Mouse (Mus musculus) layer of hippocampus, postnatal 25 days (tissue): ENCODE results near the gene Hhex. TPM values are rescaled to one million over a fixed set of nuclear protein-coding genes. Genes with fewer than 3 reads are reported as not detected.

Experiments used
- DNase-seq, 2 experiments: peaks; one replicate each; pipeline ENCODE4 v3.0.0; 2022; ENCODE audit warnings: mixed read lengths in 2 of 2, low spot score in 1 of 2; ENCODE audit errors: extremely low spot score in 1 of 2
- total RNA-seq, 2 experiments: library from RNA; stranded (reverse); gene quantifications; 2 replicates each; pipeline ENCODE4 v1.2.3; 2021

The Hhex gene
- total RNA-seq, result 1 to 10 TPM; 2.3 to 2.4 TPM

DNA sequence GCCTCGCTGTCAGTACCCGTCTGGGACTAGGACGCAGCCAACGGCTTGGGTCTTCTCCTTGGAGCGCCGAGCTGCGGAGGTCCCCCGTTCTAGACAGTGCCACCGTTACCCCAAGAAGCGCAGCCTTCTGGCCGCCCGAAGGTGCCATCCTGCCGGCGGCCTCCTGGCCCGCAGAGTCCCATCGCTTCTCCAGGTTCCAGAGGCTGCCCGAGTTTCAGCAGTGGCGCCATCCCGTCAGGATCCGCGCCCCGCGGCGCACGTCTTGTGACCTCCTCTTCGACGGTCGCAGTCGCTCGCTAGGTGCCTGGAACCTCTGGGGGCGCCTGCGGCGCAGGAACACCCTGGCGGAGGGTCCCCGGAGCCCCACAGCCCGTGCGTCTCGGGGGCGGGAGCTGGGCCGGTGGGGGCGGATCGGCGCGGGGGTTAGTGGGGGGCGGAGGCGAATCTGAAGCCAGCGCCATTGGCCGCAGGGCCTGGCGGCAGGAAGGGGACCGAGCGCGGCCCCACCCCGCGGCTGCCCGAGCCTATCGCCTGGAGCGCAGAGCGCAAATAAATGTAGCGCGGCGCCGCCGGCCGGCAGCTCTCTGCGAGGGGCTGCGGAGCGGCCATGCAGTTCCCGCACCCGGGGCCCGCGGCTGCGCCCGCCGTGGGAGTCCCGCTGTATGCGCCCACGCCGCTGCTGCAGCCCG, at the start of gene Hhex:
Hhex (plus strand) TSS at position 548 of the 689 bp plus-strand sequence.
- DNase-seq, result peak; percentile 29 to 34

DNA sequence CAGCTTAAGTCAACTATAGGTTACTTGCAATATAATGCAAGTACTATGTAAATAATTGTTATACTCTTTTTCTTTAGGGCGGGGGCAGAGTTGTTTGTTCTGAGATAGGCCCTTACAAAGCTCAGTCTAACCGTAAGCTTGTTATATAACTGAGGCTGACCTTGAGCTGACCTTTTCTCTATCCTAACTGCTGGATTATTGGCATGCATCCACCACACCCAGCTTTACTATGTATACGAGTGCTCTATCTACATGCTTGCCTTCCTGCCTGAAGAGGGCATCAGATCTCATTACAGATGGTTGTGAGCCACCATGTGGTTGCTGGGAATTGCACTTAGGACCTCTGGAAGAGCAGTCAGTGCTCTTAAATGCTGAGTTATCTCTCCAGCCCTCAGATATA, 48.5 kb upstream of the Hhex start:
- DNase-seq, result no peak

DNA sequence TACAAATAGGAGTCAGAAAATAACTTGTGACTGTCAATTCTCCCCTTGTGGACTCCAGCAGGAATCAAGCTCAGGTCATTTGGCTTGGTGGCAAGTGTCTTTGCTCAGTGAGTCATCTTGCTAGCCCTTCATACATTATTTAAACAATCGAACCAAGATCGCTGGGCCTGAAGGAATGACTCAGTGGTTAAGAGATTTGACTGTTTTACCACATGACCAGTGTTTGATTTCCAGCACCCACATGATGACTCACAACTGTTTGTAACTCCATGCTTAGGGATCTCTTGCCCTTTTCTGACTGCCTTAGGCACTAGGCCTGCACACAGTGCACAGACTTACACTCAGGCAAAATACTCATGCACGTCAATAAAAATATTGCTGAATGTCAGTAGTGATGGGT, 42.7 kb upstream of the Hhex start:
- DNase-seq, result no peak

DNA sequence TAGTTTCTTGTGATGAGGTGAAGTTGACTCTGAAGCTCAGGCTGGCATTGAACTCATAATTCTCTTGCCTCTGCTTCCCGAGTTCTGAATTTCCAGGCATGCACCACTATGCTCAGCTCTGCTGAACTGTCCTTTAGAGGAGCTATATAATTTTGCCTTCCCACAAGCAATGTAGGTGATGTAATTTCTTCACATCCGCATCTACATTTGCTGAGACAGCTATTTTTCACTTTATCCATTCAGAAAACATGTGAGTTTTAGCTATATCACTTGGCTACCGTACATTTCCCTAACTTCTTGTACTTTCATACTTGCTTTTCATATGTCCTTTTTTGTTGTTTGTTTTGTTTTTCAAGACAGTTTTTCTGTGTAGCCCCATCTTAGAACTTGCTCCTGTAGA, 38.3 kb upstream of the Hhex start:
- DNase-seq, result no peak

DNA sequence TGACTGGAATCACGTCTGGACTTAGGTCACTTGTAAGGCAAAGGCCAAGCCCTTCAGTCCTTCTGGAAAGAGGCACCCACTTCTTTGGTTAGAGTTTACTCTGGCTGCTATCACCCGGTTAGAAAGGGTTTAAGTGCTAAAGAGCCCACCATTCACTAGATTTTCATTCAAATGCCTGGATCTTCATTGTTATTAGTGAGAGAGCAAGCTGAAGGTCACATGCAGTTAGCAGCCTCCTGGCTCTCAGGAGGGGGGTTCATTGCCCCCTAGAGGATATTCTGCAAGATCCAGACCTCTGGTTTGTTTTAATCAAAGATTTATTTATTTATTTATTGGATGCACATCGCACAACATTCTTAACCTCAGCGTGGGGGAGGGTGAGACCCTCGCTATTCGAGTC, 33.7 kb upstream of the Hhex start:
- no peak for DNase-seq

DNA sequence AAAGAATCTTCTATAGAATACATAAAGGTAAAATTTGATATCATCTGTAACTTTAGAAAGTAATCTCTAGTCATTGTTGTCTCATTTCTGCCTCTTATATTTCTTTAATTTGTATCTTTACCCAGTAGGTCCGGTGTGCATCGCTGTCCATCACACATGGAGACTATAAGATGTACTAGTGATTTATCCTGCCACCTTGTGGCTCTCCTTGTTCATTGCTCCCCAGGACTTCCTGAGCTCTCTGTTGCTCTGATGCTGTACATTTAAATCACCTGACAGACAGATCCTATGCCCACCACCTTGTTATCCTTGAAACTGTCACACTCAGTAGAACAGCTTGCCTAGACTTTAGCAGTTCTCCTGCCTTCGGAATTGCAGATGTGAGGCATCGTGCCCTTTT, 16.3 kb upstream of the Hhex start:
- no peak for DNase-seq

DNA sequence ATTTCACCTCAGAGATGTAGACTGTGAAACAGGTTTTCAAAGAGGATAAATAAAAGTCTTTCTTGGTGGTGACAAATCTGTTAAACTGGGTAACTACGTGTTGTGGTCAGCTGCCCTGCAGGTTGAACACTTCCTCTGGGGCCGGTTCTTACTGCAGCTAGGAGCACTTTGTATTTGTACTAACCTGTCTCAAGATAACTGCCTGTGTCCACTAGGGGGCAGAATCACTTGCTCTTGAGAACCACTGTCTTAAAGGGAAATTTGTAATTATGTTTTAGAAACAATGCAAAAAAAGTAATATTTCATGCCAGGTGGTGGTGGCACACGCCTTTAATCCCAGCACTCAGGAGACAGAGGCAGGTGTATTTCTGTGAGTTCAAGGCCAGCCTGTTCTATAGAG, 15.0 kb upstream of the Hhex start:
- peak in 1 of 2 experiments; percentile 46 for DNase-seq

DNA sequence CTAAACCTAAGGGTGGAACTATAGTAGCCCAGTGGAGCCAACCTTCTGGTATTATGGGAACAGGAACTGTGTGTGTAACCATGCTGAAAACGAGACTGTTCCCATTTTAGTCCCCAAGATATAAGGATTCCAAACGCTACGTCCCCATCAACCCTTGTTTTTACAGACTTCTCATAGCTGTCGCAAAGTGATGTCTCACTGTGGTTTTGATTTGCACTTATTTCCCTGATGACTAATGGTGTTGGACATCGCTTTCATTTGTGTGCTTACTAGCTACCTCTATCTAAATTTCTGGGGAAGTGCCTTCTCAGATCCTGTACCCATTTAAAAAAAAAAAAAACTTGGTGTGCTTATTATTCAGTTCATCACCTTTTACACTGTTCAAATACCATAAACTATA, 6.0 kb upstream of the Hhex start:
- DNase-seq, result no peak

DNA sequence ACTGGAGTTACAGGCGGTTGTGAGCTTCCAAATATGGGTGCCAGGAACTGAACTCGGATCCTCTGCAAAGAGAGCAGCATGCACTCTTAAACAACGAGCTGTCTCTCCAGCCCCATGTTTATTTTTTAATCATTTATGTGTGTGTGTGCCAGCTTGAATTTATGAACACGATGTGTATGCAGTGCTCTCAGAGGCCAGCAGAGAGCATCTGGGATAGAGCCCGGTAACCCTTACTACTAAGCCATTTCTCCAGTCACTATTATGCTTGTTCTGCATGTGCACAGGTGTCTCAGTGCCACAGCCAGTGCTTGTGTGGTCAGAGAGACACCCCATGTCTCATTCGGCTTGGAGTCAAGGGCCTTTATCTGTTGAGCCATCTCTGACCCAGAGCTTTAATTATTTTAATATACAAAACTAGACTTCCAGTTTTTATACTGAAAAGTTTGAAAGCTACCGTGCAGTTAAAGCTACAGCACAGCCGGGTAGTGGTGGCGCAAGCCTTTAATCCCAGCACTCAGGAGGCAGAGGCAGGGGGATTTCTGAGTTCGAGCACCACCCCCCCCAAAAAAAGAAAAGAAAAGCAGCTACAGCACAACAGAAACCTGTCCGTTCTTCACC, 3.4 kb upstream of the Hhex start:
- DNase-seq, result no peak

DNA sequence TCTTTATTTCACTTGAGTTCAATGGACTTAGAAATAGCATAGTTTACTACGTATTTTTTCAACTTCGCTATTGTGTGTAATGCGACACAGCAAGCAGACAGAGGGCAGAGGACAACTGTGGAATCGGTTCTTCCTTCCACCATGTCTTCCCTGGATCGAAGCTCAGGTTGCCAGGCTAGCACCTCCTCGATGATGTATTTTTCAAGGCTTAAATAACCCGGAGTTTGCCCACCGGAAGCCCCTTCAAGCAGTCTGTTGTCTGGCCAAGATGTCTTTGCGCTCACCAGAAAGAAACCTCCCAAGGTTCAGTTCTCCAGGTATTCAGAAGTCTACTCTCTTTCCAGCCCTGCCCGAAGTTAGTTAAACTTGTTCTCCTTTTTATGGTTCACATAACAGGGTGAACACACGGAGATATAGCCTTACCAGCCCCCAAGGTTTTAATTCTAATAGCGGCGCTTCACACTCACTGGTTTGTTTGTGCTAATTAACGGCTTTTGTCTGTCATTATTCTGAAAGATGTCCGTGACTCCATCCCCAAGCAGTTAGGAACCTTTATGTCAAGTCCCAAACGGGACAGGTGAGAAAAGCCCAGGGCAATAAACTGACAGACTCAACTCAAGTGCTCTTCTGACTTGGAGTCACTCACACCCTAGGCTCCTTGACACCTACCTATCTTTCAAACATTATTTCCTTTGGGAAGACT, 1.6 kb upstream of the Hhex start:
- DNase-seq, result no peak

DNA sequence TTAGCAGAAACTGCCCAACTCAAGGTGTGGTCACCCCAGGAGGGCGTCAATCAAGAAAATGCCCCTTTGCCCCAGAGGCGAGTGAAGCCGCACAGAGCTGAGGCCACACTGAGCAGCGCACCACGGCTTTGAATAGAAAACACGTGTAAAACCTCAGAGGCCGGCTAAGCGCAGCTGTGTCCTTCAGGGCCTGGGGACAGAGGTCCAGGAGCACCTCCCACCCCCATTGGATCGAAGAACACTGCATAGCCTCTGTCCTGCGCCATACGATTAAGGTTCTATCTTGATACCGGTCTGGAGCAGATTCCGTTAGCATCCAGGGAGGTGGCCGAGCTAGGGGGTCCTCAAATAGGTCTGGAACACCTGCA, 731 bp upstream of the Hhex start:
- DNase-seq, result no peak

DNA sequence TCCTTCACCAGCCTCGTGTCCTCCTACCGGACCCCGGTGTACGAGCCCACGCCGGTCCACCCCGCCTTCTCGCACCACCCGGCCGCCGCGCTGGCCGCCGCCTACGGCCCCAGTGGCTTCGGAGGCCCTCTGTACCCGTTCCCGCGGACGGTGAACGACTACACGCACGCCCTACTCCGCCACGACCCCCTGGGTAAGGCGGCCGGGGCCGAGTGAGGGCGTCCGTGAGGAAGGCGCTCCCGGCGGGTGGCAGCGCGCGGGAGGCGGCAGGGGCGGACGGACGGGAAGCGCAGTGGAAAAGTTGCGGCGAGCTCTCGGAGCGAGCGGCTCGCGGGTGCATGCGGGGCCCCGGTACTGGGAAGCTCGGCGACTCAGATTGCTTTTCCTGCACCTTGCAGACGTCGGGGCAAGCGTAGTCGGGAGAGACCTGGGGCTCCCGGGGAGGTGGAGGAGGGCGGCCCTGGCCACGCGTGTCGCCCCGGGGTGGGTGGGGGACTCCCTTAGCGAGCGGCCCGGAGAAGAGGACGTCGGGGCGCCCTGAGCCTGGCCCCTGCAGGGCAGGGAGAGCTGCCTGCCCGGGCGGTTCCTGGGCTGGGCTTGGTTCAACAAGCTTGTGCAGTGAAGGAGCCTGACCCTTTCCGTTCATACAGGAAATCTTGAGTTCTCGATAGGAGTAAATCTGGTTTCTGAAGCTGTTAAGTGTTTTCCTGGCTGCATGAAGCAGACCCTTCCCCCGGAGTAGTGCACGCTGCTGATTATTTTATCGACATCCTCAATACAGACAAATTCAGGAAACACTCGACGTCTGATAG, 637 bp downstream of the Hhex start:
- DNase-seq, result no peak

DNA sequence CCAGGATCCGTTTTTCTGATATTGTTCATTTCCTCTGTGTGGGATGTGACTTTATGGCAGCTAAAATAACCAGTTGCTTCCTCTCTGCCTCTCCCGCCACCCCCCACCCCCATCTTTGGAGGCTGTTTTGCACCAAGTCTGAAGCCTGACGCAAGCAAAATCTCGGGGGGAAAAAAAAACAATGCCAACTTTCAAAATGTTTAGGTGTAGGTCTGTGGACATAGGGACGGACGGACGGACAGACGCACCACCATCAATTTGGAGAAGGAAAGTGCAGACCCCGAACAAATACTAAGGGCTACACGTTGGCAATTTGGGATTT, 1.2 kb downstream of the Hhex start:
- DNase-seq, result no peak

DNA sequence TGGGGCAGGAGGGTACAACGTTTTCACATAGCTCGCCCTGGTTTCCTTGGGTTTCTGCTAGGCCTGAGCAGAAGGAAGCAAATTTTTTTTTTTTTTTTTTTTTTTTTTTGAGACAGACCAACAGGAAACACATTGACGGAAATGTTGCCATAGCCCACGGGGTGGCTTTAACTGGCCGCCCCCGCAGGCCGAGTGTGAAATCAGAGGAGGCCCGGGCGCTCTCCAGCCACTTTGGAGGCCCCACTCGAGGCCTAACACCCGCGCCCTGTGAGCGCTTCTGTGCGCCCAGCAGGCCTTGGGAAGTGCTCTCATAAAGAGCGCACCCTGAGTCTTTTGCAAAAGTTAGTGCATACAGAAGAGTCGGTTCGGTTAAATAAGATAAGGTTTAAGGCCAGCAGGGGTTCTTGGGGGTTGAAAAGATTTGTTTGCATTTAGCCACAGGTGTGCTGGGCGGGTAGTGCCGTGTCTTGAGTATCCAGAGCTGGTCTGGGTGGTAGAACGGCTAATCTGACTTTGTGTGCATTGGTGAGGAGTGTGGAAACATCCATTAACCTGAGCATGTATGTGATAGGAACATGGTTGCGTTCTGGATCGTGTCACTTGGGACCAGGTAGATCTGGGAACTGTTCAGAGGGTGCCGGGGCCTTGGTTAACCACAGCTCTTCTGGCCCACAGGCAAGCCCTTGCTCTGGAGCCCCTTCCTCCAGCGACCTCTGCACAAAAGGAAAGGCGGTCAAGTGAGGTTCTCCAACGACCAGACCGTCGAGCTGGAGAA, 2.1 kb downstream of the Hhex start:
- no peak for DNase-seq

DNA sequence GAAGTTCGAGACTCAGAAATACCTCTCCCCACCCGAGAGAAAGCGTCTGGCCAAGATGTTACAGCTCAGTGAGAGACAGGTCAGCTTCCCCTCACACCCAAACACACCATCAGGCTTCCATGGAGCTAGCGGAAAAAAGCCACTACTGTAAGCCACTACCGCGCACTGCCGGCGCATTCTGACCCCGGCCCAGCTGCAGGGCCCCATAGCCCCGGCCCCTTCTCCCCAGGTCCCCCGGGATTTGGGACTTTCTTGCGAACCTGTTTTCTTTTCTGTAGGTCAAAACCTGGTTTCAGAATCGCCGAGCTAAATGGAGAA, 2.6 kb downstream of the Hhex start:
- no peak for DNase-seq

DNA sequence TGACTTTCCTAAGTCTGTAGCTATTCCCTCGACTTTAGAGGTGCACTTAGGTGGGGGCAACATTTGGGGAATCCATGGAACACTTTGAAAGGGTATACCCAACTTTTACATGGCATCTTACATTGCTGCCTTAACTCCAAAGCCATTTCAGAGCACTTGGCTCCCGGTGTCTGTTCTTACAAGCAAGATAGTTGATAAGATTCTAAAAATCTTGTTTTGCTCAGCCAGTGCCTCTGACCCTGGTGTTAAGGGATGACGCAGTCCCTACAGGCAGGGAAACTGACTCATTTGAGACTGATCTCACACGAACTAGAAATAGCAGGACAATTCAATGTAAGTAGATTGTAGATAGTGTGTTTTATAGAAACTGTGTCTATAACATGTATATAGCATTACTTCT, 5.6 kb downstream of the Hhex start:
- DNase-seq, result no peak

DNA sequence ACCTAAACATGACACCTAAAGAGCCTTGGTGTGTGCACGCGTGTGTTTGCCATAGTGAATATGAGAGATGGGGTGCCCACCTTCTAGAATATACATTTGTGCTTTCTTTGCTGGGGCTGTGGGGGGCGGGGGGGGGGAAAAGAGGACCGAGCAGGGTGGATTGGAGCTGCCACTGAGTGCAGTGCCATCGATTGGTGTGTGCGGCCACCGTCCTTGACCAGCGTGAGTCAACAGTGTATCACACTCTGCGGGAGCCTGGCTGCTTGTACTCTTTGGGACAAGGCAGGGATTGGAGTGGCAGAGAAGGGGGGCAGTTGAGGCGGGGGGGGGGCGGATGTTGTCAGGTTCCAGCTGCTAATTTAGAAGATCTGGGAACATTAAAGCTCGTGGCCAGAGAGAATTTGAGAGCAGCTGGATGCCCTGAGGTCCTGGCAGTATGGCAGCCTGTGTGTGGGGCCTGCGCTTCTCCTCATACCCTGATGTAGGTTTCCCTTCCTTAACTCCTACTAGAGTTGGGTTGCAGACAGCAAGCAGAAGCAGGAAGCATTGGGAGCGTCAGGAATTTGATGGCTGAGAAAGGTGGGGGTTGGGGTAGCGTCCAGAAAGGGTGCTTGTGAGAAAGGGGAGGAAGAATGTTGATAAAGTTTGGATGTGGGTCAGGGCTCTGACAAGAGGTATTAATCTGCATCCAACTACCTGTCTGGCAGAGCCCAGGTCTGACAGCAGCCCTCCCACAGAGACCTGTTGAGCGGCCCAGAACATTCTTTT, 6.3 kb downstream of the Hhex start:
- DNase-seq, result no peak

DNA sequence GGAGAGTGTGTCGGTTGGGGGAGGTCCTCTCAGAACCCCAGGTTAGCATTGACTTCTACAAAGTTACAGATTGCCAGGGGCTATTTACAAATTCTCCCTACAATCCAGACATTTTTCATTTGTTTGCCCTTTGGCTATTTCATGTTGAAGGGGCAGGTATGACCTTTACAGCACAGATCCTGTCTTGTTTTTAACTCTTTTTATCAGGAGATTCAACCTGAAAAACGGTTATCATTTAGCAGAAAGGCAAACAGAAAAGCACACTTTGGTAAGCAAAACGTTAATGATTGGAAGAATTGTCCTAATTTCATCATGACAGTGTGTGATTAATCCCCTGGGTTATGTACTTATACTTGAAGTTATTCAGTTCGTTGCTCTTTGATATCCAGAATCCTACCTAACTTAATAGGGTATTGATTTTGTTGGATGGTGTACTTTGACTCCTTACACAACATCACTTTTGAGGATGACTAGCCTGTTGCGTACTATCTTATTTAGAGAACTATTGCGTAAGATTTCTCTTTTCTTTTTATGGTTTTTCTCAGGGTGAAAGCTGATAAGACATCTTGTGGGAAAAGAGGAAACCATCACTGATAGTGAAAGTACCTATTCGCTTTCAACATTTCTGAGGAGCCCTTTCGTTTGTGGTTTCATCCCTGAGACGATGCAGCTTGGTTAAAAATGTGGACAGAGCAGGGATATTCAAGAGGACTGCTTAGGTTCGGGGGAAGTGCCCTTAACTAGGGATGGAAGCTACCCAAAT, 8.1 kb downstream of the Hhex start:
- DNase-seq, result no peak

DNA sequence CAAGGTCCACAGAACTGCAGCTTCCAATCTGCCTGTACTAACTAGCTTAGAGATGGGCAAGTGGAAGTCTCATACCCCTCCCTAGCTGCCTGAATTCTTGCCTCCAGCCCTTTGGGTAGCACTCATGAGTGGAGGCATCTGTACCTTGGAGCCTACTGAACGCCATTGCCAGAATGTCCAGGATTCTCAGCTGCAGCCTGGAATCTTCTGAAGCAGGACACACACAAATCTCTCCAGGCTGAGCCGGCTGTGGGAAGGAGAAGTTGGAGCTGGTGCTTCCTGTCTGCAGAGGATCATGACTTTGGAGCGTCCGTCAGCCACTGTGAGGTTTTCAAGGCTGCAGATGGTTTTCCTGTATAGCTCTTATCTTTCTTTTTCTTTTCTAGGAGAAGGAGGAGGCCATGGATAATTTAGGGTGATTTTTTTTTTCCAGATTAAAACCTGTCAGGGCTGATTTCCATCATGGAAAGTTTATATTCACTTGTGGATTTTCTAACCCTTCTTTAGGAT, 9.1 kb downstream of the Hhex start:
- no peak for DNase-seq
